Mouse (Mus musculus) left cerebral cortex, adult 9 months (tissue): ENCODE results near the gene Pskh1.

Source experiments
- DNase-seq, 2 experiments: peaks; one replicate each; pipeline ENCODE4 v3.0.0; 2022; ENCODE audit warnings: low spot score in 2 of 2

Pskh1 gene

DNA sequence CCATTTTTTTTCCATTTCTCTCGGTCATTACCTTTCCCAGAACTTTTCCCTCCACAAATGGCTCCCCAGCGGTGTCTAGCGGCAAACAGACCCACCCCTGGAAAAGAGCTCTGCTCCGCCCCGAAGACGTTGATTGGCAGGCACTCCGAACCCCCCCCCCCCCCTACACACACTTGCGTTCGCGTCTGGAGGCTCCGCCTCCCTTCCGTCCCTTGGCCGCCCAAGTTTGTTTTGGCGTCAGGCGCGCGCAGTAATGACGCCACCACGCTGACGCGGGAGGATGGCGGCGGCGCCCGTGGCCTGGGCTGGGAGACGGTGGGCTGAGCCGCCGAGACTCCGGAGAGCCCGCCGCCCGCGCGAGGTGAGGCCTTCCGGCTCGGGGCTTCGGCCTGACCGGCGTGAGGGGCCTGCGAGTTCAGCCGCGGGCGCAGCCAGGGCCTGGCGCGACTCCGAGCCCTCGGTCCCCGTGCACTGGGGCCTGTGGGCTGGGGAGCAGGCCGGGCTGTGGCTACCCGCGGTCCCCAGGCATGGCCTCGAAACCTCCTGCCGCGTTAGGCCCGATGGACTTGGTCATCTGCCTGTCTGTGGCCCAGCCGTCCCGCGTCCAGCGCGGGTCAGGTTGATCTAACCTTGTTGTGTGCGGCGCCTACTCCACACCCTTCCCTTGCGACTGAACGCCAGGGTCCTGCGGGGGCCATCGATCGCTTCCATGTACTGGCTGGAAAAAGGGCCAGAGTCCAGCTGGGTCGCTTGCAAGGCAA is at the start of gene Pskh1:
Gene Pskh1, plus strand, starts transcription at position 262 of the 761 bp plus-strand sequence.
- peak; percentile 64 to 90 for DNase-seq

DNA sequence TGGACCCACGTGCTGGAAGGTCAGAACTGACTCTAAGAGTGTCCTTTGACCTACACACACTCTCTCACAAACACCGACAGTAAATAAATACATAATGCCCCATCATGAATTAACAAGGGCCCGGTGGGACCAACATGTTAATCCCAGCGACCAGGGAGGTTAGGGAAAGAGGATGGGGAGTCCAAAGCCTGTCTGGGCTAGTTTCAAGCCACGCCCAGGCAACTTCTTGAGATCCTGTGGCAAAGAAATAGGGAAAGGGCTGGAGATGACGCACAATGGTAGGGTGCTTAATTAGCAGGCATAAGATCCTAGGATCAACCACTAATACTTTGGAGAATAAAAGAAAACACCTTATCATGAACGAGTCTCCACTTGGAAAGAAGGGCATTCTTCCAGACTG is 49.6 kb upstream of the Pskh1 start:
- no peak for DNase-seq

DNA sequence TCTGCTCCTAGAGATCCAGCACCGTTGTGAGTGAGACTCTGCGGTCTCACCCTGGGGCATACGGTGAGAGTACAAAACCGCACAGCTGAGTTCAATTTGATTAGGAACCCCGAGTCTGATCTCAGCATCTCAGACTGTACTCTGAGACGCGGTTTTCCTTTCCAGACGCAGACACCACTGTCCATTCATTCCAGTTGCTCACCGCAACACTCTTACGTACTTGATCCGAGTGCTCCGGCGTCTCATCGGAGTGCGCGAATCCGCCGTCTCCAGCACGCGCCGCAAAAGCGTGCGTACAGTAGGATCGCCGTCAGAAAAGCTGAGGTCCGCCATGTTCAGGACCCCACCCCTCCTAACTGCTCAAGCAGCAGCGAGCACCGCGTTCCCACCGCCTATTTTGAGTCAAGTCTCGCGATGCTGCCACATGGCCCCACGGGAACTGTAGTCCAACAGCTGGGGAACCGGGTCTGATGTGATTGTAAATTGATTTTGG is 48.5 kb upstream of the Pskh1 start:
- peak; percentile 70 to 91 for DNase-seq

DNA sequence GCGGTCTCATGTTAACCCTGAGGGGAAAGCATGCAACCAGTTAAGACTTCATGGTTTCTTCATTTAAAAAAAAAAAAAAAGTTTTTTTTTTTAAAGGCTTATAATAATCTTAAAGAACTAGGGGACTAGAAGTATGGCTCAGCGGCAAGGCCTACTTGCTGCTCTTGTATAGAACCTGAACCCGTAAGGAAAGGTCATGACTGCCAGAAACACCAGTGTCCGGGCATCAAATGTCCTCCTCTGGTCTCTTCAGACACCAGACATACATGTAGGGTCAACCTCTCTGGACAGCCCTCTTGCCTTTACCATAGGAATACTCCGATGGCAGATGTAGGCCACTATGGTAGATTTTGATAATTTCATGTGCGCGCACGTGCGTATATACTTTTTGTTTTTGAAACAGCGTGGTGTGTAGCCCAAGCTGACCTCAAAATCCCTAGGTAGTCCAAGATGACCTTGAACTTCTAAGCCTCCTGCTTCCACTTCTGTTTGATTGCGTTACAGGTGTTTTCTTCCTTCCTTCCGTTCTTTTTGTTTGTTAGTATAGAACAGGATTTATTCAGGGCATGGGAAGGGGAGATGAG is 48.0 kb upstream of the Pskh1 start:
- DNase-seq, result no peak

DNA sequence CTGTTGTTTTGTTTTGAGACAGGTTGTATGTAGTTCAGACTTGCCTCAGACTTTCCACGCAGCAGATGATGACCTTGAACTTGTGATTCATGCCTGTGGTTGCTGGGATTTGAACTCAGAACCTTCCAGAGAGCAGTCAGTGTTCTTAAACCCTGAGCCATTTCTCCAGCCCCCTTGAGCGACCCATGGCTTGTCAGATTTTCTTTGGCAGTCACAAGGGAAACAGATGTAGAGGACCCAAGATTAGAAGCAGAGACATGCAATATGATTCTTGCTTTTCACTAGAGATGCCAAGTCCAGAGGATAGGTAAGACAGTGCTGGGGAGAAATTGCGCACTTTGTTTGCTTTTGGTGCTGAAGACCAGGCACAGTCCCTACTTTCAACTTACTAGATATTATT is 47.1 kb upstream of the Pskh1 start, which contains the start of gene Cenpt:
Gene Cenpt, minus strand, starts transcription at position 101 of the 400 bp plus-strand sequence.
- DNase-seq, result no peak

DNA sequence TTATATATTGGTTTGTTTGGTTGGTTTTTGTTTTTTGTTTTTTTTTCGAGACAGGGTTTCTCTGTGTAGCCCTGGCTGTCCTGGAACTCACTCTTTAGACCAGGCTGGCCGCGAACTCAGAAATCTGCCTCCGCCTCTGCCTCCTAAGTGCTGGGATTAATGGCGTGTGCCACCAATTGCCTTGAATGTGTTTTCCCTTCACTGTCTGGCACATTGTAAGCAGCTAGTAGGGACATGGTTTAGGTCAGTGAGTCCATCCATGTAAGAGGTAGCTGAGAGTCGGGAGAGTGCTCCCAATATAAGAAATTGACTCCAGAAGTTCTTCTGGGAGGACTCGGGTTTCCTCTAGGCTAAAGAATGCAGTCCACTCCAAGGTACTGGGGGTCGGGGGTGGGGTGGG is 45.9 kb upstream of the Pskh1 start:
- DNase-seq, result no peak

DNA sequence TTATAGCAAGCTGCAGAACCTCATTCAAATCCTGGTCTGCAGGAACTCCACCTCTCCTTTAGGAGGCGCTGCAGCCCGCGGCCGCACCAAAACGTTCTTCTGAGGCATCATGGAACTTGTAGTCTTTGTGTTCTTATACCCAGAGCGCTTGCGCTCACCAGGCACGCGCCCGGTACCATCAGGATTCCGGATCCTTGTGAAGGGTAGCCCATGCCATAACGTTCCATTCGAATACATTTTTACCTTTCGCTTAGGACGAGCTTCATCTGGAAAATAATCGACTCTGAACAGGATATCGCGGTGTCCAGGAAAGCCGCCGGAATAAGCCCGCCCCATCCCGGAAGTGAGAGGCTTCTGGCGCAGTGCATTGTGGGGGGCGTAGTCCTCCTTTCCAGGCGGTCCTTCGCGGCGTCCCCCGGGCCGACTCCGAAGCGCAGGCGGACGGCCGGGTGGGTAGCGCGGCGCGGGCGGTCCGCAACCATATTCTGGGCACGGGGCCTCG is 45.5 kb upstream of the Pskh1 start, which contains the start of gene Thap11:
Gene Thap11, plus strand, starts transcription at position 418 of the 502 bp plus-strand sequence.
- DNase-seq, result peak; percentile 76 to 90

DNA sequence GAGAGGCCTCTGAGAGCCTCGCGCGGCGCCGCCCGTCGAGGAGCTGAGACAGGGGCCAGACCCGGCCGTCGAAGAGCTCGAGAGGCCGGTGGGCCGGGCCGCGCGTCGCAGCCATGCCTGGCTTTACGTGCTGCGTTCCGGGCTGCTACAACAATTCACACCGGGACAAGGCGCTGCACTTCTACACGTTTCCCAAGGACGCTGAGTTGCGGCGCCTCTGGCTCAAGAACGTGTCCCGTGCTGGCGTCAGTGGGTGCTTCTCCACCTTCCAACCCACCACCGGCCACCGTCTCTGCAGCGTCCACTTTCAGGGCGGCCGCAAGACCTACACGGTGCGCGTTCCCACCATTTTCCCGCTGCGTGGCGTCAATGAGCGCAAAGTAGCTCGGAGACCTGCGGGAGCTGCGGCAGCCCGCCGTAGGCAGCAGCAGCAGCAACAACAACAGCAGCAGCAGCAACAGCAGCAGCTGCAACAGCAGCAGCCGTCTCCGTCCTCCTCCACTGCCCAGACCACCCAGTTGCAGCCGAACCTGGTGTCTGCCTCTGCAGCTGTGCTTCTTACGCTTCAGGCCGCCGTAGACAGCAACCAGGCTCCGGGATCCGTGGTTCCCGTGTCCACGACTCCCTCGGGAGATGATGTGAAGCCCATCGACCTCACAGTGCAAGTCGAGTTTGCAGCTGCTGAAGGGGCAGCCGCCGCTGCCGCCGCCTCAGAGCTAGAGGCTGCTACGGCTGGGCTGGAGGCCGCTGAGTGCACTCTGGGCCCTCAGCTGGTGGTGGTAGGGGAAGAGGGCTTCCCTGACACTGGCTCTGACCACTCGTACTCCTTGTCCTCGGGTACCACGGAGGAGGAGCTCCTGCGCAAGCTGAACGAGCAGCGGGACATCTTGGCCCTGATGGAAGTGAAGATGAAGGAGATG is 44.7 kb upstream of the Pskh1 start:
- DNase-seq, result peak in 1 of 2 experiments; percentile 56

DNA sequence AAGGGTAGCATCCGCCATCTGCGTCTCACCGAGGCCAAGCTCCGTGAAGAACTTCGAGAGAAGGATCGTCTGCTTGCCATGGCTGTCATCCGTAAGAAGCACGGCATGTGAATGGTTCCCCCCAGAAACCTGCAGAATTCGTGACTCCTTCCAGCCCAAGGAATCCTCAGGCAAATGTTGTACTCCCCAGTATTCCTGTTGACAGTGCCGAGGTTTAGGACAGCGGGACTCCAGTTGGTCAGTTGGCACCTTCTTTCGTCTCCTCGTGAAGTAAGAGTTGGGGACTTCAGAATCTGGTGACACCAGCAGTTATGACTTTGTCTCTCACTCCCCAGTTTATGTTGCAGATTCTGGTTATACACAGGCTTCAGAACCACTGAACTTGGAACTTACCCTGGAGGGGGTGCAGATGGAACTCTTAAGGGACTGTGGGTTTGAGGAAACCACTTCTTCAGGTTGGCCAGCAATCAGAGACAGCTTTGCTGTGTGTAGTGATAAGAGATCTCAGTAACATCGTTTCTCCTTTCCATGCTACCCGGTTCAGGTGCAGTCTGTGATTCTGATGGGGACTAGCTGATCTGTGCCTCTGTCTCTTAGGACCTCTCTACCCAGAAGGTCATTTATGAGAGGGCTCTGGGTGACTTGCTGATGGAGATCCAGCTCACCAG is 43.9 kb upstream of the Pskh1 start:
- no peak for DNase-seq

DNA sequence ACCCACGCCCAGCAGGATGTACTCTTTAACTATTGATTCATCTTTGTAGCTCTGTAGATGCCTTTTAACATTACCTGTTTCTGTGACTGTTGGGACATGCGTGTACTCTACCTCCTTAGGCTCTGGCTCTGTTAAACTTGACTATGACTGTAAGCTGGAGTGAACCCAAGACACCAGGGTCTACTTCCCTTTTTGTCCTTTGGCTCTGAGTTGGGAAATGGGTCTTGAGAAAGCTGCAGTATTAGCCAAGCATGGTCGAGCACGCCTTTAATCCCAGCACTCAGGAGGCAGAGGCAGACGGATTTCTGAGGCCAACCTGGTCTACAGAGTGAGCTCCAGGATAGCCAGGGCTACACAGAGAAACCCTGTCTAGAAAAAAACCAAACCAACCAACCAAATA is 41.7 kb upstream of the Pskh1 start:
- DNase-seq, result no peak

DNA sequence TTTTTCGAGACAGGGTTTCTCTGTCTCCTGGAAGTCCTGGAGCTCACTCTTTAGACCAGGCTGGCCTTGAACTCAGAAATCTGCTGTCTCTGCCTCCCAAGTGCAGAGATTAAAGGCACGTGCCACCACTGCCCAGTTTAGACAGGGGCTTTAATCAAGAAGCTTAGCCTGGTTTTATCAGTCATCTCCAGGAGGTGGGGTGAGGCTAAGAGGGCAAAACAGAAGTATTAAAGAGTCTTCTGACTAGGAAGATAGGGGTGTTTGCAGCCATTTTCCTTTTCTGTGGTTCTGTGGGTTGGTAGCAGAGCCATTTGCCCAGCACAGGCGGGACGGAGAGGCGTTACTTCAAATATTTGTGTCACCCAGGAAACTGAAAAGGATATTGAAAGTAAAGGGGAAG is 40.9 kb upstream of the Pskh1 start:
- no peak for DNase-seq

DNA sequence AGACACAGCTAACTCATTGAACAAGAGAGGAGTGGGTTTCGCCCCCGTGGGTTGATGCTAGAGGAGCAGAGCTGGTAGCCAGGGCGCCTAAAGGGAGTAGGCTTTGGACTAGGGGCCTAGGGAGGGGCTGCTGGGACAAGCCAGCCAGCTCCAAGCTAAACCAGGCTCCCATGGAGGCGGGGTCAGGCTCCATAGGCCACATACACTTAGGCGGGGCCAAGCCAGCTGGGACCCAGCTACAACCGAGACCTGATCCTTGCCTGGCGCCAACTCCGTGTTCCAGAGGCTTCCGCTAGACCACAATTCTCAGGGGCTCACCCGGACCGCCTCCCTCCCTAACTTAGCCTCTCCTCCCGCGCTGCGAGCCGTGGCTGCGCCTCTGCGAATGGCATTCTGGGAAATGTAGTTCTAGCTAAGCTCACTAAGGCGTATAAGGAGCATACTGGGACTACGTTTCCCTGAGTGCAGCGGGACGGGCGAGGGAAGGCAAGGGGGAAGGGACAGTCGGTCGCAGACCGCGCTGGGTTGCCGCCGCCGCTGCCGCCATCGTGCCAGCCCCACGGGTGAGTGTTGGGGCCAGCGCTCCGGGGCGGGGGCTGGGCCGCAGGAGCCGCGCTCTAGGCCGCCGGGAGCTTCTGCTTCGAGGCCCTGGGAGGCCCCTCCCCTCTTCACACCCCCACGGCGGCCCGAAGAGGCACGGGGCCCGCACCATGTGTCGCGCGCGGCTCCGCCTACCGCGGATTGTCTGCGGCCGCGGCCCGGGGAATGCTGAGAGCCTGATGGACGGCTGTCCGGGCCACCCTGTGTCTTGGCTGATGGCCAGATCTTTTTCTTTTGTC is 39.9 kb upstream of the Pskh1 start, which contains the start of gene Nutf2:
Gene Nutf2, plus strand, starts transcription at position 438 of the 839 bp plus-strand sequence.
- peak; percentile 95 for DNase-seq

DNA sequence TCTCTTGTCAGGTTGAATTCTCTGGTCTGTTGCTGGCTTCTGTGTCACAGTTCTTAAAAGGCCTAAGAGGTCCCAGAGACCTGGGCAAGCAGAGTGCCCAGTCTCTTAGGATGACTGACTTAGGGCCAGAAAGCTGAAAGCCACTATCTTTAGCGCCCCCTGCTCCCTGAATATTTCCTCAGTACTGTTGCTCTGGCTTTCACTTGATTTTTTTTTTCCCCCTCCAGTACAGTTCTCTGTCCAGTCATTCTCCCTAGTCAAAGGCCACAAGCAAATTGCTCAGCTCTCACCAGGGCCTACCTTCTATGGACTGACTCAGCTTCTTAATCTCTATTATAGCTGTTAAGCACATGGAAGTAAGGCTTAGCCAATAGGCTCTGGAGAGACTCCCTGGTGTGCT is 38.3 kb upstream of the Pskh1 start:
- DNase-seq, result no peak

DNA sequence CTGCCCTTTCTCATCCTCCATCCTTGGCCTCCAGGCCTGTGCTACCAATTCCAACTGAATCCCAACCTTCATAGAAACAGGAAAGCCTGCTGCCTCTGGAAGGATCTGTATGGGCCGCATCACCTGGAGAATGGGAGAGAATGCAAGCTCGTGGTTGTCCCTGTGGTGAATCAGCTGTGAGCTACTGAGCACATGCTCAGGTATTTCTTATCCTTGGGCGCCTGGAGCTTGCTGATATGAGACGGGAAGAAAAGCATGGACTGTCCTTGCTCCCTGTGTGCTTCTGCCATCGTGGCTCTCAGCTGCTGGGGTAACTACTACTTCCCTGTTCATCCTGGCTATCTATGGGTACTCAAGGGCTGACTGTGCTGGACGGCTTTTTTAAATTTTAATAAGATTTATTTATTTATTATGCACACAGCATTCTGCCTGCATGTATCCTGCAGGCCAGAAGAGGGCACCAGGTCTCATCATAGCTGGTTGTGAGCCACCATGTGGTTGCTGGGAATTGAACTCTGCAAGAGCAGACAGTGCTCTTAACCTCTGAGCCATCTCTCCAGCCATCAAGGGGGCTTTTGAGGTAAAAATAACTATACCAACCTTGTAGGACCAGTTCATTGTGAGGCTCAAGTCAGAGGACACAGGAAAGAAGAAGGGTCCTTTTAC is 33.7 kb upstream of the Pskh1 start:
- DNase-seq, result no peak

DNA sequence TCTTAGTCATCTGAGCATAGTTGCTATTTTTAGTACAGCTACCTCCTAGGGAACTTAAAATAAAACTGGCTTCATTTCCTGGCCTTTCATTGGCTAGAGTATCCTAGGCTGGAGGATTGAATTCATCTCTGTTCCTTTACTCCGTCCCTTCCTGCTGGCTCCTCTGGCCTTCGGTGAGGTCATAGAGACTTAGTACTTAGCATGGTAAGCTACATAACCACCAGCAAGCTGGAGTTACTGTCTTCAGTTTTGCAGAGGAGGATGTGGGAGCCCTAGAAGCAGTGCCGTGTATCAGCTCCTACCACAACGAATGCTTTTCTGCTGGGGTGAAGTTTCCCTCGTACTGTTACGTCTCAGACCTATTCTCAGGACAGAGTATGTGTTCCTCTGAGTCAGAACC is 25.9 kb upstream of the Pskh1 start:
- DNase-seq, result no peak

DNA sequence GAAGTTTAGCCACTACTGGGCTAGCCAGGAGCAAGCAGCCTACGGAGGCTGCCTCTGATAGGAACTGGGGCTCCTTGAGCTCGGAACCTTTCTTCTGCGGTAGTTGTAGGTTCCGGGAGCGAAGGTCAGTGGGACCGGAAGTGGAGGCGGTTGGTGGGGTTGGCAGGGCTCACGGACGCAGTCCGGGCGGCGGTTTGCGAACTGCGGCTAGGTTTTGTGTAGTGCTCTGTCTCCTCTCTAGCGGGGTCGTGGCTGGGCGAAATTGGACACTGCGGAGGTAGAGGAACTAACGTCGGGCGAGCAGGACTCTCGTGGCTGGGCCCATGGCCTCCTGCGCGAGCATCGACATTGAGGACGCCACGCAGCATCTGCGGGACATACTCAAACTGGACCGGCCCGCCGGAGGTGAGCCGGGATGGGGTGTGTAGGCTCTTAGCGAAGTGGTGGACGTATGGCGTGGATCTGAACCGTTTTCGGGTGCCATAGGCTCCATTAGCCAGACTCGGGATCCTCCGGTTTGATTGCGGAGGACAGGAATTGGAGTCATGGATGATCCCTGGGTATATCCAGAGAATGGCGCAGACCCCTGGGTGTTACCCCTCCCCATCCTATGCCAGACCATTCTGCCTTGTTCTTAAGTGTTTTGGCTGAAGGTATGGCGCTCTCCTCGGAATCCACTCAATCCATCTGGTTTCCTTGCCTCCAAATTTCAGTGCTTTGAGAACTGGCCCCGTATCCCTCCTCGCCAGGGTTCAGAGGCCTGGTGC is 19.3 kb upstream of the Pskh1 start, which contains the start of gene Edc4:
Gene Edc4, plus strand, starts transcription at position 128 of the 767 bp plus-strand sequence.
- DNase-seq, result peak; percentile 52 to 89

DNA sequence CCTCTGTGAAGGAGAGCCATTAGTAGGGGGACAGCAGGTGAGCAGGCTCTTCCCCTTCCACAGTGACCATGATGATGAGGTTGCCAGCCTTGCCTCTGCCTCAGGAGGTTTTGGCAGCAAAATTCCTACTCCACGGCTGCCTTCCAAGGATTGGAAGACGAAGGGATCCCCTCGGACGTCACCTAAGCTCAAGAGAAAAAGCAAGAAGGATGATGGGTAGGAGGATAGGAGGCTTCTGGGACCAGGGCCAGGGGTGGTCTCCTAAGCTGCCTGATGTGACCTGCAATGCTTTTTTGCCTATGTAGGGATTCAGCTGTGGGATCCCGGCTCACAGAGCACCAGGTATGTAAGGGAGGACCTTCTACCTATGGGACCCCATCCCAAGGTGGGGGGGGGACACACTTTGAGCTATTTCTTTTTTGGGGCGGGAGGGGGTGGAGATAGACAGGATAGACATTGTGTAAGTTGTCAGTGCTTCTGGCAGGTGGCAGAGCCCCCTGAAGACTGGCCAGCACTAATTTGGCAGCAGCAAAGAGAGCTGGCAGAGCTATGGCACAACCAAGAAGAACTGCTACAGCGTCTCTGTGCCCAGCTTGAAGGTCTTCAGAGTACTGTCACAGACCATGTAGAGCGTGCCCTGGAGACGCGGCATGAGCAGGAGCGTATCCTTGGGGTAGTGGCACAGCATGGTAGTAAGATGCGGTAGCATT is 10.3 kb upstream of the Pskh1 start:
- DNase-seq, result no peak

DNA sequence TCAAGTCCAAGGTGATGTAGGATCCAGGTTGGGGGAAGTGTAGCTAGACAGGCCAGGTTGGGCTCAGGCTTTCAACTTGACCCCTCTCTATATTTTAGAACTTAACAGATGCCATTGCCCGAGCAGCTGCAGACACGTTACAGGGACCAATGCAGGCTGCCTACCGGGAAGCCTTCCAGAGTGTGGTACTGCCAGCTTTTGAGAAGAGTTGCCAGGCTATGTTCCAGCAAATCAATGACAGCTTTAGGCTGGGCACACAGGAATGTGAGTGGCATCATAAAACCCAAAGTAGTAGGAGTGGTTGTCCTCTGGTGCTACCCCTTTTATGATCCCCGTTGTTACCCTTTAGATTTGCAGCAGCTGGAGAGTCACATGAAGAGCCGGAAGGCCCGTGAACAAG is 9.4 kb upstream of the Pskh1 start:
- peak in 1 of 2 experiments; percentile 58 for DNase-seq
